Mouse (Mus musculus): ENCODE measurements around the gene Gapdhs.

DNA sequence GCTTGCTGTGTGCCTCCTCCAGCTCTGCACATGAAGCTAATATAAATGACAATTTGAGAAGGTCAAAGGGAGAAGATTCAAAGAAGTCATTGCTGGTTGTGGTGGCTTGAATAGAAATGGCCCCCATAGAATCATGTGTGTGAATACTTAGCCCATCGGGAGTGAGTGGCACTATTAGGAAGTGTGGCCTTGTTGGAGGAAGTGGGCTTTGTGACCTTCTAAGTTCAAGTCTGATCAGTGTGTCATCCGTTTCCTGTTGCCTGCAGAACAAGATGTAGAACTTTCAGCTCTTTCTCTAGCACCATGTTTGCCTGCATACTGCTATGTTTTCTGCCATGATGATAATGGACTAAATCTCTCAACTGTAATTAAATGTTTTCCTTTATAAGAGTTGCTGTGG, 60.1 kb downstream of the Gapdhs start:
- no peak for TF ChIP-seq CHD2 (IDR thresholded peaks at IDR 0.05; ENCODE audit: low read depth, low read length)
- no peak for TF ChIP-seq HCFC1 (IDR thresholded peaks at IDR 0.05; ENCODE audit: borderline replicate concordance, insufficient read depth, low read length)
- no peak for TF ChIP-seq MAFK (IDR thresholded peaks at IDR 0.05; ENCODE audit: insufficient read depth, low read depth, low read length)
- TF ChIP-seq ZNF384 (IDR thresholded peaks at IDR 0.05; ENCODE audit: low read depth, low read length): no peak
